Mouse (Mus musculus) kidney, postnatal 36 days (tissue): ENCODE measurements around the gene Kank2.
"Not testable (repeated sequence)": the region's sequence is repeated elsewhere in the genome, so short reads cannot be mapped to it uniquely, and the experiment has no call there.

Experiments used
- DNase-seq, 2 experiments: peaks; one replicate each; pipeline ENCODE4 v3.0.0; 2021 to 2022; ENCODE audit warnings: mixed read lengths in 2 of 2

Kank2 gene

DNA sequence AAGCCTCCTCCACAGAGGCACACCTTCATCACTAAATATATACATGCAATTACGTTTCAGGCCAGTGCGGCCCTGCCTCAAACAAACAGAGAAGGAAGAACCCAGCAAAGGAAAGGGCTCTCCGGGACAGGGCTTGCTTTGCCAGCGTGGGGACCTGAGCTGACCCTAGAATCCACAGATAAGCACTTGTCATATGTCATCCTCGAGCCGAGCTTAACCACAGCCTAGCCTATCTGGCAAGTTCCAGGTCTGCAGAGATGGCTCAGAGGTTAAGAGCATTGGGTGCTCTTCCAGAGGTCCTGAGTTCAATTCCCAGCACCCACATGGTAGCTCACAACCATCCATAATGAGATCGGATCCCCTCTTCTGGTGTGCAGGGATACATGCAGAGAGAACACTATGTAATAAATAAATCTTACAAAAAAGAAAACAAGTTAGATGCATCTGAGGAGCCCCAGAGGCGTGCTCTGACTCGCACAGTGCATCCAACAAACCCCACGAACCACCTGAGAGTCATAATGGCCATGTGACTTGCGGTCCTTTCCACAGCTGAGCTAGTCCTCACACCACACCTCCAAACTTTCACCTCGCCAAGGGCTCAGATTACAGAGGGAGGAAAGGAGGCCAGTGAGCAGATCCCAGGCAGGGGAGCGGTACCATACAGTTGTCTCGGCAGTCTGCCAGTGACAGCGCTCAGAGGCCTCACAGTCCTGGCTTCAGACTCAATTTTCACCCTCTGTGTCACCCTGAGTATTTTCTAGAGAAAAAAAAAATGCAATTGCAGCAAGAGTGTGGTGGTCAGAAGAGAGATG, 16.7 kb downstream of the Kank2 start:
- no peak for DNase-seq

- DNase-seq: no peak
These were observed 20.8 kb downstream of the Kank2 start for GRCm38 (mm10) chr9:21777726-21778125.

GRCm38 (mm10) chr9:21774353-21774752, 24.2 kb downstream of the Kank2 start:
- no peak for DNase-seq

GRCm38 (mm10) chr9:21773396-21773795, 25.1 kb downstream of the Kank2 start:
- not testable (repeated sequence) for DNase-seq

DNA sequence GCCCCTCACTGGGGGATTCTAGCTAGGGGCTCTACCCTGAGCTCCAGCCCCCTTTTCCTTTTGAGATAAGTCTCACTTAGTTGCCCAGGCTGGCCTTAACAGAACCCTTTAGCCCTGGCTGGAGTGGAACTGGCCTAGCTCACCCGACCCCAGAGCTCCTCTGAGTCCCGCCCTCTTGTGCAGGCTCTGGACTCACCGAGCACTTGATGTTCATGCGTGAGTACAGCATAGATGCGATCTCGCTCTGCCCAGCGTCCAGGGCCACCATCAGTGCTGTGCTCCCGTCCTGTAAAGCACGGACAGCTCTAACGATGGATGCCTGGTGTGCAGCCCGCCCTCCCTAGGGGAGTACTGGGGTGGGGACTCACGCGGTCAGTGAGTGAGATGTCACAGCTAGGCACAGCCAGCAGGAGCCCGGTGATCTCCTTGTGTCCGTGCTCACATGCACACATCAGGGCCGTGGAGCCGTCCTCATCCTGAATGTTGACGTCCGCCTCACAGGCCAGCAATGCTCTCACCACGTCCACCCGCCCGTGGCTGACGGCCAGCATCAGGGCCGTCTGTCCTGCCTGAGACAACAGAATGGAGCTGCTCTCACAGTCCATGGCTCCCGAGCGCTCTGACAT, 28.9 kb downstream of the Kank2 start:
- DNase-seq: peak in 1 of 2 experiments; percentile 40

- DNase-seq: no peak
These were observed 29.8 kb downstream of the Kank2 start for GRCm38 (mm10) chr9:21768511-21769411.

GRCm38 (mm10) chr9:21767896-21768295, 30.6 kb downstream of the Kank2 start:
- peak; percentile 16 to 30 for DNase-seq

GRCm38 (mm10) chr9:21764084-21764999, 34.2 kb downstream of the Kank2 start:
- DNase-seq: no peak

DNA sequence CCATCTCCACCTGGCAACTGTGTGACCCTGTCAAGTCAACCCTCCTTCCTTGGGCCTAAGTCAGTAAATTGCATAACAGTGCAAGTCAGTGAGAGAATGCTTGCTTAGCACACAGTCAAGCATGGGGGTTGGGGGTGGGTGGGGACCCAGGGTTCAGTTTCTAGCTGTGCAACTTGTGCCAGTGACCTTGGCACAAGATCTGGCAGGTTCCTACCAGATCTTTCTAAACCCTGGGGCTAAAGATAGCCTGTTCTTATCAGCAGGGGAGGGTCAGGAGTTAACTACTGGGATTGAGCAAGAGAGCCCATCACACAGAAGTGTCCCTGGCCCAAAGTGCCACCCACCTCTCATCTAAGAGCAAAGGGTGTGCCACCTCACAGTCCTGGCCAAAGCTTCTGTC, 36.4 kb downstream of the Kank2 start:
- peak in 1 of 2 experiments; percentile 43 for DNase-seq

DNA sequence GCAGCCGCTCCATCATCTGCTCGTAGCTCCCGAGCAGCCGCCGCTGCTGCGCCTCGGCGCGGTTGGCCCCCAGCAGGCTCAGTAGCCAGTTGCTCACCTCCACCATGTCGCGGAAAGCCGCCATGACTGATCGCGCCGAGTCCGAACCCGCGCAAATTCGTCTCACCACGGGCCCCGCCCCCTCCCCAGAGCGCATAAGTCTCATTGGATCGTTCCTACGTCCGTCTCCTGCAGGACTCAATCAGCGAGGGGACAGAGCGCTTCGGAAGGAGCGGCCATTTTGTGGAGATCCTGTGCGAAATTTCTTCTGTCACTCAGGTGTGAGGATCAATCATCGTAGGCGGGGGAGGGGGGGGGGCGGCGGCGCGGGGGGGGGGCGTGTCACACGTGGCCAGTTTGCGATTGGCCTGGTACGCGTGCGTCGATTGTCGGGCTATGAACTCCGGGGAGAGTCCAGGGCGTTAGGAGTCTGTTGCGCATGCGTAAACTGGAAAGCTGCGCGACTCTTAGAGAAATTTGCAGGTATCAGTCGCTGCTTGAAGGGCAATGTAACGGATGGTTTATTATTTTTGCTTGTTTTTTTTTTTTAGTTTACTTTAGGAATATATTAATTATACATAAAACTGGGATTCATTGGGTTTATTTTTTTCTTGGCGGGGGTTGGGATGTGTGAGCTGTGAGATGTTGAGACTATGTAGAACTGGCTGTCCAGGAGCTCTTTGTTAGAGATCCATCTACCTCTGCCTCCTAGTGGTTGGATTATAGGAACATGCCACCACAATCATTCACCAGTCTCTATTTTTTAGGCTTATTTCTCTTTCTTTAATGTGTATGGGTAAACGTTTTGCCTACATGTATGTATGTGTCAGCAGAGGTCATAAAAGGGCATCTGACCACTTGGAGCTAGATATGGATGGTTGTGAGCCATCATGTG, 38.1 kb downstream of the Kank2 start, which contains the start of gene Spc24:
Spc24 (minus strand) TSS at position 149 of the 934 bp plus-strand sequence.
- DNase-seq: peak; percentile 97

DNA sequence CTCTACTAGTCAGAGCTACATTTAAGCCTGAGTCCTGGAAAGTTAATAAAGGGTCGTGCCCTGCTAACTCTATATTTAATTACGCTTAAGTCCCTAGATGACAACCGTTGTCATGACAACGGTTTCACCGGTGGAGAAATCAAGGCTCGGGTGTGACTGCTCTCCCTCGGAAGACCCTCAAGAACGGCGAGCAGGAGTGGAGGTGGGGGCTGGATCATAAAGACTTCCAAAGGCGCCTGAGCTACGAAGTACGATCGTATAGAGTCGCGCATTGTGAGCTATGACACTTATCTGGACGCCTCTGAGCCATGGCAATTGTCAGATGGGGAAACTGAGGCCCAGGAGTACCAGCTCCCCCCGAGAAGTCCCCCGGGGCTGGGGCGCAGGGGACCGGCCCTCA, 38.8 kb downstream of the Kank2 start:
- no peak for DNase-seq

- no peak for DNase-seq
These were observed 39.7 kb downstream of the Kank2 start for GRCm38 (mm10) chr9:21758576-21759529.

GRCm38 (mm10) chr9:21754516-21755321, 43.8 kb downstream of the Kank2 start:
- peak; percentile 27 to 44 for DNase-seq

GRCm38 (mm10) chr9:21754003-21754402, 44.5 kb downstream of the Kank2 start:
- DNase-seq: peak; percentile 79

- peak; percentile 70 to 78 for DNase-seq
These were observed 46.2 kb downstream of the Kank2 start for GRCm38 (mm10) chr9:21752252-21752792.

DNA sequence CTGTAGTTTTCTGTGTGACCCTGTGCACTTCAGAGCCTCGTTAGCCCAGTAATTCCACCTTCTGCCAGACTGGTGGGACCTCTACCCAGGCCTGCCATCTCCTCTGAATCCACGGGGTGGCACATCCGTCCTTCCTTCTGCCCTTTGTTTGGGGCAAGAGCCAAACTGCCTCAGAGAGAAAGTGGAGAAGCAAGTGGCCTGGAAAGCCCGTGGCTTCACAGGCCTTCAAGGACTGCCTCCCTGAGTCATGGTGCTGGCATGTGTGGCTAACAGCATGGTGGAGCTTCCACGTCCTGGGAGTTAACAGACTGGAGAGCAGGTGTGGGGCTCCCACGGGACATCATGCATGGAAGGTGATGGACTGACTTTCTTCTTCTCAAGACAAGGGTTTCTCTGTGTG, 47.2 kb downstream of the Kank2 start:
- peak in 1 of 2 experiments; percentile 55 for DNase-seq

GRCm38 (mm10) chr9:21750370-21750769, 48.2 kb downstream of the Kank2 start:
- no peak for DNase-seq

DNA sequence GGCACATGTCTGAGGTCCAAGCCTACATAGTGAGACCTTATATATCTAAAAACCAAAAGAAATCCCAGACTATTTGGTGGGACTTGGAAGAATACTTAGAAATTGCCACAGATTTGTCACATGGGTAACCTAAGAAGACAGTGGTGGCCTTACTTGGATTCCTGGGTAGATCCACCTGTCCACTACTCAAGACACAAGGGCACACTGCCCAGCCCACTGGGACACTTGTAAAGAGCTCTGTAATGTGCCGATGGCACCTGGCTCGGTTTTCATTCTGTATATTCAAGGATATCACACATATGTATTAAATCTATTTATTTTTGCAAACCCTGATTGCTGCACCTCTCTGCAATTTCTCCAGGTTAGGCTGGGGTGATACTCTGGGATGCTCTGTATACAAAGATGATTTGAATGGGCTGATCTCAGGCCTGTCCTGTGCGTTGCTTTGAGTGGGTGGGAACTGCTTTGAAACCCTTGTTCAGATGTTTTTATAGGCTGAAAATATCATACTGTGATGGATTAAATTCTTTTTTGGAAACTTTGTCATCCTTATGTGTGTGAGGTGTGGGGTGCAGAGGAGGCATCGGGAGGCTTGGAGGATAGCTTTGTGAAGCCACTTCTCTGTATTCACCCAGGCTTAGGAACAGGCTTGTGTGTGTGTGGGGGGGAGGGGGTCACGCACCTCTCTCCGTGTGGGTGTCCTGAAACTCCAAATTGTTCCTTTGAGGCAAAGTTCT, 49.0 kb downstream of the Kank2 start:
- DNase-seq: no peak
